Comparison of ENCODE assay signal across 23 mouse cellular contexts in the genomic region with DNA sequence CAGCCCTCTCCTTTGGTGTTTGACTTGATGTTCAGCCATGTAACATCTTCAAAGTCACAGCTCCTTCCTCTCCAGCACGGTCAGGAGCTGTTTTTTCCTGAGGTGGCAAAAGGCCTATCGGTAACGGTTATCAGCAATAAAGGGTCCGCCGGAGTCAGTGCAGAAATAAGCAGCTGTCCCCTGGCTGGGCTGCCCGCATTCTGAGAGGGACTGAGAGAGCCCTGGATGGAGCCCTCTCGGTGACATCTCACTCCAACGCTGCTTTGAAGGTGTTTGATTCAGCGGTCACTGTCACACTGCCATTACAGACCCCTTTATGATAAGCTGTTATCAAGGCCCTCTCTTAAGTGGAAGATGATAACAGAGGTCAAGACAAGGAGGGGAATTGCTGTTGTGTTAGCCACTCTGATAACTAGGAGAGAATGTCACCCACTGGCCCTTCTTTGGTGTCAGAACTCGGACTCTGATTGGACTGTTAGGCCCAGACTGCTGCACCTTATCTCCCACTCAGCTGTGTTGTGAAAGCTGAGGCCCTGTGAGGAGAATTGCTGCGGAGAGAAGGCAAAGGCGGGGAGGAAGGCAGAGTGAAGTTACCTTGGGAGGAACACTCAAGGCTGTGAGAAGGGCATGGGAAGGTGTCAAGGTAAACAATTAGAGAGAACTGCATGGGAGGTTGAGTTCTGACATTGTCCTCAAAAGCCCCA. TPM values are rescaled to one million over a fixed set of nuclear protein-coding genes. Genes with fewer than 3 reads are reported as not detected.
A peak's percentile ranks its signal among the peaks of the same experiment; 100 is the strongest.
DNase-seq lines count a peak whose midpoint lies in the region; ATAC-seq lines count a peak whose summit lies in the region.
"Had no signal": no experiment of that assay in that cellular context is flagged by ENCODE, and none has a peak within 500 bp of the region (broad histone marks: within the 10 kb centered on the region; RNA-seq: fewer than 3 reads in every experiment).

No protein-coding gene starts in this region.

- peak overlapping the region; percentile 74 for H3K27ac ChIP-seq in heart, embryonic 10.5 days
- H3K27ac ChIP-seq in heart, embryonic 14.5 days (replicated peaks in 1 of 2; ENCODE audit: control insufficient read depth in 1 of 2, insufficient read depth in 1 of 2, low read depth in 2 of 2, low read length in 2 of 2): peak overlapping the region; percentile 14 to 66
- H3K27ac ChIP-seq: embryonic facial prominence, embryonic 13.5 days; forebrain, embryonic 13.5 days; hindbrain, embryonic 12.5 days had no signal

- no peaks in the 10 kb centered on the region for H3K9me3 ChIP-seq in heart, embryonic 10.5 days
- no peaks in the 10 kb centered on the region for H3K9me3 ChIP-seq in heart, embryonic 14.5 days (ENCODE audit: control insufficient read depth, low read length)
- H3K9me3 ChIP-seq: embryonic facial prominence, embryonic 13.5 days; forebrain, embryonic 13.5 days; hindbrain, embryonic 12.5 days had no signal

- peak; percentile 85 for DNase-seq in heart, embryonic 10.5 days (ENCODE audit: low spot score)
- DNase-seq in heart, adult 11 months: no peak
- DNase-seq in heart, adult 18-20 months: no peak
- peak; percentile 23 for DNase-seq in ovary, adult 18-20 months (ENCODE audit: low spot score)
- no peak for DNase-seq in ovary, postnatal 36 days (ENCODE audit: low spot score)
- no peak for DNase-seq in urinary bladder, postnatal 36 days (ENCODE audit: low spot score in 2 of 2)
- DNase-seq: adrenal gland, adult 2 months; adrenal gland, postnatal 25 days; cerebellum, adult 18-20 months; cerebellum, adult 9-11 months; cerebellum, postnatal 36 days; gastrocnemius, adult 2 months; gastrocnemius, postnatal 36 days; kidney, adult 18-20 months had no signal

- H3K4me1 ChIP-seq in heart, embryonic 10.5 days: peaks cover 46% of the 10 kb centered on the region
- H3K4me1 ChIP-seq in heart, embryonic 14.5 days (ENCODE audit: control insufficient read depth in 2 of 2, insufficient read depth in 2 of 2, low read length in 2 of 2): peaks cover 28 to 51% of the 10 kb centered on the region in 2 experiments
- H3K4me1 ChIP-seq: embryonic facial prominence, embryonic 13.5 days; hindbrain, embryonic 12.5 days had no signal

- H3K36me3 ChIP-seq in heart, embryonic 10.5 days: no peaks in the 10 kb centered on the region
- H3K36me3 ChIP-seq in heart, embryonic 14.5 days (ENCODE audit: control insufficient read depth, insufficient read depth, low read length): no peaks in the 10 kb centered on the region
- H3K36me3 ChIP-seq: embryonic facial prominence, embryonic 13.5 days; hindbrain, embryonic 12.5 days had no signal

- WGBS in heart, embryonic 10.5 days: 9% methylated on average over 12 of the region's 12 CpGs
- WGBS in heart, embryonic 14.5 days: 3% methylated on average over 12 of the region's 12 CpGs

- H3K4me3 ChIP-seq in heart, embryonic 10.5 days: peak overlapping the region; percentile 34; the same call in 1 of the 2 replicates
- H3K4me3 ChIP-seq in heart, embryonic 14.5 days (ENCODE audit: control insufficient read depth in 1 of 2, insufficient read depth in 1 of 2, low read depth in 1 of 2, low read length in 2 of 2): no peak overlapping the region
- H3K4me3 ChIP-seq: embryonic facial prominence, embryonic 13.5 days; forebrain, embryonic 13.5 days; gastrocnemius, adult 2 months; hindbrain, embryonic 12.5 days had no signal

- 0 out of 2 replicates have a peak overlapping the region, but pooled peaks have one; percentile 10 for H3K9ac ChIP-seq in heart, embryonic 14.5 days (ENCODE audit: low read length)
- H3K9ac ChIP-seq: embryonic facial prominence, embryonic 13.5 days; forebrain, embryonic 13.5 days; hindbrain, embryonic 12.5 days had no signal

- ATAC-seq in heart, embryonic 14.5 days (ENCODE audit: insufficient number of reproducible peaks, insufficient read depth, low FRiP score, low read depth): peak; percentile 31; the same call in 1 of the 2 replicates
- ATAC-seq: activated CD4-positive, CD25-positive, alpha-beta regulatory T cell, adult 4 months; forebrain, embryonic 13.5 days; hindbrain, embryonic 16.5 days; inflammation-experienced regulatory T-cells, adult 6 months; Patski had no signal

- no peaks in the 10 kb centered on the region for H3K27me3 ChIP-seq in heart, embryonic 10.5 days (ENCODE audit: insufficient read depth, poor library complexity, severe bottlenecking)
- H3K27me3 ChIP-seq in heart, embryonic 14.5 days (ENCODE audit: control insufficient read depth, insufficient read depth, low read length): no peaks in the 10 kb centered on the region
- H3K27me3 ChIP-seq: CH12.LX; embryonic facial prominence, embryonic 13.5 days; forebrain, embryonic 13.5 days; hindbrain, embryonic 12.5 days; Patski had no signal

- H3K4me2 ChIP-seq in heart, embryonic 14.5 days (ENCODE audit: low read length): peak overlapping the region; percentile 45
- H3K4me2 ChIP-seq: embryonic facial prominence, embryonic 13.5 days; forebrain, embryonic 13.5 days; hindbrain, embryonic 12.5 days had no signal

RNA-seq across cellular contexts. Expression of a gene that starts 11.0 kb away (rescaled TPM):
- polyA plus RNA-seq in heart, embryonic 10.5 days (2016; fragmentation: Nextera tagmentation; extraction: Ambion mirVana): 26.6 and 46.8 TPM in 2 replicates
- polyA plus RNA-seq in heart, embryonic 14.5 days (2014; fragmentation: Nextera tagmentation; extraction: Ambion mirVana): 51.7 and 66.4 TPM in 2 replicates
- 100 to 1,000 TPM in 1 of 2 experiments, 10 to 100 TPM in 1; 99.7 to 102 TPM for total RNA-seq in heart, adult 18-20 months (2021)
- polyA plus RNA-seq: activated CD4-positive, CD25-positive, alpha-beta regulatory T cell, adult 4 months had no signal

Comparison
In these comparisons a context has a peak if more than half of its experiments do, and no peak if none do; other contexts are left out.
1. DNase-seq: peak in heart, embryonic 10.5 days (single experiment) and ovary, adult 18-20 months (single experiment); none in heart, adult 11 months (single experiment), heart, adult 18-20 months (0 of 2), ovary, postnatal 36 days (single experiment) and urinary bladder, postnatal 36 days (0 of 2).